Mouse (Mus musculus) spleen, adult 10 weeks (tissue): ENCODE data around the gene Gm10553. TPM values are rescaled to one million over a fixed set of nuclear protein-coding genes. Genes with fewer than 3 reads are reported as not detected.

Experiments
- polyA plus RNA-seq: library from polyadenylated mRNA; stranded (reverse); fragments of 350-450 nt; fragmentation: Illumina TruSeq; extraction: RNeasy Lipid Tissue Mini Kit (QIAGEN cat#74804); gene quantifications from one replicate; pipeline ENCODE4 v1.2.3, GENCODE M21; 2015; ENCODE audit warnings: low replicate concordance; ENCODE audit not compliant: insufficient read depth

Gene Gm10553
- polyA plus RNA-seq: not detected

GRCm38 (mm10) chr1:85099864-85100263 lies at the start of gene Gm10553:
Gene Gm10553 (plus strand): TSS chr1:85100164.

DNA sequence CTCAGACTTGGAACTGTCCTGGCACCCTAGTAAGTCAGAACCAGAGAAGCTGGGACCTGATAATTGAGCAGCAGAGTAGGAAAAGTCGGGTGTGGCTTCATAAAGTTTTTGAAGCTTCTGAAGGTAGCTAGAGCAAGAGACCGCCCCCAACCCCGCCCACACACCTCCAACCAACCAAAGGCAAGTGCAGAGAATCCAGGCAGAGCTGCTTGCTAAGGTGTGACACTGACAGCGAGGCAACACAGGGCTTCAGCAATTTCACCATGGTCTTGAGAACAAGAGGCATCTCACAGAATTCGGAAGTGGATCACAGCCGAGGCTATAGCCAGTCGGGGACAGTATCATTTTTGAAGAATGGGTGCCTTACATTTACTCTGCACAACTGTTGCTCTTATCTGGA lies 9.8 kb downstream of the Gm10553 start, which contains the start of gene A530032D15Rik:
A530032D15Rik (minus strand) TSS at position 101 of the 400 bp plus-strand sequence.

Other genes starting within 250 kb of the Gm10553 start
- gene Slc16a14, start 165.0 kb upstream of the Gm10553 start, polyA plus RNA-seq: 0.25 TPM
- gene A530032D15Rik, start 9.7 kb downstream of the Gm10553 start, polyA plus RNA-seq: 15.5 TPM
- 139 TPM for gene C130026I21Rik, start 170.4 kb downstream of the Gm10553 start, polyA plus RNA-seq